Mouse (Mus musculus): ENCODE measurements around the gene Foxf2.

GRCm38 (mm10) chr13:31624966-31625332 lies 667 bp upstream of the Foxf2 start:
- TF ChIP-seq POLR2A (IDR thresholded peaks at IDR 0.05; ENCODE audit: control insufficient read depth, extremely low read depth, insufficient read depth, low read length, poor library complexity) (no peak), CTCF (IDR thresholded peaks at IDR 0.05; ENCODE audit: borderline replicate concordance, control insufficient read depth, extremely low read depth, insufficient read depth, low read length, poor library complexity) (no peak)

Data from thymus, adult 2 months (tissue).